Mouse (Mus musculus) spleen, embryonic (tissue): Measurements from ENCODE around the gene Egfr.

ENCODE experiments used
- CTCF ChIA-PET: fragments of 350-600 bp; sonication (Branson Sonifier 250); formaldehyde crosslinking; loops from one replicate; lab custom pipeline; 2022; lab: Charles Lee

Egfr gene

DNA sequence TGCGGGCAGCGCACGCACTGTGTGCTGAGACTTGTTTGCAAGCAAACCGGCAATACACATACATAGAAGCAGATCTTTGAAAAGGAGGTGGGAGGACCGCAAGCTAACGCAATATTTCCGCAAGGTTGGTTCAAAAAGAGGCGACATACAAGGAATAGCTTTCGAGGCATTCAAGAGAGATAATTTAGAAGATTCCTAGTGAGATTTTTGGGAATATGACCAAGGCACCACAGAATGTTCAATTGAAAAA is 199.7 kb downstream of the Egfr start:
- CTCF ChIA-PET: no interaction called here

GRCm38 (mm10) chr11:16956115-16956862 is 204.3 kb downstream of the Egfr start:
- CTCF ChIA-PET: no interaction called here

GRCm38 (mm10) chr11:16957030-16957429 is 205.0 kb downstream of the Egfr start:
- CTCF ChIA-PET: no interaction called here

GRCm38 (mm10) chr11:16958520-16958919 is 206.5 kb downstream of the Egfr start:
- CTCF ChIA-PET: interaction anchor here (0.7 kb wide), 1 partner anchor 113 kb away, joined by 3 read pairs; no protein-coding TSS in a partner anchor
